Mouse (Mus musculus): ENCODE measurements around the gene Baz2a. TPM values are rescaled to one million over a fixed set of nuclear protein-coding genes. Genes with fewer than 3 reads are reported as not detected.
A peak's percentile ranks its signal among the peaks of the same experiment; 100 is the strongest.

Gene Baz2a
- total and polyA plus RNA-seq, 3 experiments: 5.4 to 34.0 (median 12.8) TPM

GRCm38 (mm10) chr10:128081807-128082476 lies 9.4 kb upstream of the Baz2a start:
- dilution Hi-C loops (cut with MboI; ENCODE audit: extremely low pct_ligation_motif_present, extremely low pct_unique_long_range_greater_than_20kb, low sequenced_read_pairs) (no loop called here), in situ Hi-C loops (cut with MboI; ENCODE audit: low pct_ligation_motif_present, low pct_unique_long_range_greater_than_20kb, low sequenced_read_pairs) (no loop called here)
- Histone ChIP-seq H3K27me3 (replicated peaks) (no peaks in the 10 kb centered on the region), H3K9ac (ENCODE audit: insufficient read depth, low read depth) (peak overlapping the region; percentile 99), H3K4me2 (ENCODE audit: insufficient read depth, low read depth, poor library complexity, severe bottlenecking) (peak overlapping the region; percentile 53), H3K9me3 (replicated peaks; ENCODE audit: low read length) (no peaks in the 10 kb centered on the region), H3K79me2 (replicated peaks; ENCODE audit: control insufficient read depth, extremely low read depth, insufficient read depth, poor library complexity, severe bottlenecking) (peaks cover 33% of the 10 kb centered on the region), H3K36me3 (replicated peaks in 1 of 2; ENCODE audit: control insufficient read depth in 1 of 2, insufficient read depth in 1 of 2, low read length in 1 of 2) (peaks cover 29 to 41% of the 10 kb centered on the region in 2 experiments), H3K27ac (ENCODE audit: insufficient read depth, low read depth) (no peak overlapping the region), H3K4me1 (ENCODE audit: control insufficient read depth in 1 of 2, insufficient read depth in 2 of 2) (peaks cover 3 to 28% of the 10 kb centered on the region in 2 experiments; a peak in 3 of 4 replicates), H3K4me3 (replicated peaks in 1 of 3; ENCODE audit: low read depth in 2 of 3, low read length in 2 of 3, poor library complexity in 1 of 3) (peak overlapping the region in 2 of 3 experiments; percentile 79 to 98)
- TF ChIP-seq CTCF (conservative IDR thresholded peaks at IDR 0.05 in 1 of 2, IDR thresholded peaks at IDR 0.05 in 1 of 2; ENCODE audit: low read depth in 2 of 2, low read length in 2 of 2): no peak
- peak; percentile 69 for TF ChIP-seq ZNF384 (IDR thresholded peaks at IDR 0.05; ENCODE audit: low read depth, low read length)
- no peak for DNase-seq (ENCODE audit: extremely low read depth)

GRCm38 (mm10) chr10:128082477-128082808 lies 8.9 kb upstream of the Baz2a start:
- TF ChIP-seq KAT2A (IDR thresholded peaks at IDR 0.05; ENCODE audit: insufficient replicate concordance, low read length): no peak
- TF ChIP-seq USF2 (conservative IDR thresholded peaks at IDR 0.05; ENCODE audit: low read depth, low read length): no peak
- Histone ChIP-seq H3K27me3 (replicated peaks) (no peaks in the 10 kb centered on the region), H3K9ac (ENCODE audit: insufficient read depth, low read depth) (peak overlapping the region; percentile 99), H3K4me1 (ENCODE audit: control insufficient read depth in 1 of 2, insufficient read depth in 2 of 2) (peaks cover 3 to 28% of the 10 kb centered on the region in 2 experiments; a peak in 3 of 4 replicates), H3K4me2 (ENCODE audit: insufficient read depth, low read depth, poor library complexity, severe bottlenecking) (peak overlapping the region; percentile 53), H3K79me2 (replicated peaks; ENCODE audit: control insufficient read depth, extremely low read depth, insufficient read depth, poor library complexity, severe bottlenecking) (peaks cover 35% of the 10 kb centered on the region), H3K4me3 (replicated peaks in 1 of 3; ENCODE audit: low read depth in 2 of 3, low read length in 2 of 3, poor library complexity in 1 of 3) (peak overlapping the region; percentile 73 to 98 (median 79)), H3K9me3 (replicated peaks; ENCODE audit: low read length) (no peaks in the 10 kb centered on the region), H3K36me3 (replicated peaks in 1 of 2; ENCODE audit: control insufficient read depth in 1 of 2, insufficient read depth in 1 of 2, low read length in 1 of 2) (peaks cover 27 to 39% of the 10 kb centered on the region in 2 experiments), H3K27ac (ENCODE audit: insufficient read depth, low read depth) (no peak overlapping the region)
- in situ Hi-C loops (cut with MboI; ENCODE audit: low pct_ligation_motif_present, low pct_unique_long_range_greater_than_20kb, low sequenced_read_pairs) (no loop called here), dilution Hi-C loops (cut with MboI; ENCODE audit: extremely low pct_ligation_motif_present, extremely low pct_unique_long_range_greater_than_20kb, low sequenced_read_pairs) (no loop called here)
- no peak for DNase-seq (ENCODE audit: extremely low read depth)

GRCm38 (mm10) chr10:128082880-128083421 lies 8.4 kb upstream of the Baz2a start, which contains the start of gene Atp5b:
Gene Atp5b (plus strand): TSS chr10:128083273.
- in situ Hi-C loops (cut with MboI; ENCODE audit: low pct_ligation_motif_present, low pct_unique_long_range_greater_than_20kb, low sequenced_read_pairs): no loop called here
- peaks cover 3 to 32% of the 10 kb centered on the region in 2 experiments; a peak in 3 of 4 replicates for H3K4me1 ChIP-seq (ENCODE audit: control insufficient read depth in 1 of 2, insufficient read depth in 2 of 2)
- H3K36me3 ChIP-seq (replicated peaks in 1 of 2; ENCODE audit: control insufficient read depth in 1 of 2, insufficient read depth in 1 of 2, low read length in 1 of 2): peaks cover 25 to 39% of the 10 kb centered on the region in 2 experiments
- TF ChIP-seq MYC (IDR thresholded peaks at IDR 0.05; ENCODE audit: low read depth, low read length) (peak; percentile 56; the same call in 1 of the 2 replicates), PAX5 (IDR thresholded peaks at IDR 0.05; ENCODE audit: low read length) (no peak), SIN3A (IDR thresholded peaks at IDR 0.05; ENCODE audit: low read length) (peak; percentile 81), MAZ (IDR thresholded peaks at IDR 0.05; ENCODE audit: low read depth, low read length) (peak; percentile 94), NELFE (IDR thresholded peaks at IDR 0.05; ENCODE audit: low read depth, low read length) (peak; percentile 92), MAX (IDR thresholded peaks at IDR 0.05; ENCODE audit: low read length) (peak; percentile 48; the same call in 1 of the 2 replicates), ETS1 (conservative IDR thresholded peaks at IDR 0.05; ENCODE audit: low read depth, low read length) (no peak), USF2 (conservative IDR thresholded peaks at IDR 0.05; ENCODE audit: low read depth, low read length) (no peak), EP300 (IDR thresholded peaks at IDR 0.05; ENCODE audit: low read length) (no peak), KAT2A (IDR thresholded peaks at IDR 0.05; ENCODE audit: insufficient replicate concordance, low read length) (peak; percentile 89), SMC3 (IDR thresholded peaks at IDR 0.05; ENCODE audit: low read depth, low read length) (no peak), ZC3H11A (IDR thresholded peaks at IDR 0.05; ENCODE audit: low read depth, low read length) (no peak), CHD1 (IDR thresholded peaks at IDR 0.05; ENCODE audit: low read depth, low read length) (no peak; the same call in 1 of the 2 replicates), NRF1 (IDR thresholded peaks at IDR 0.05; ENCODE audit: low read depth, low read length) (peak; percentile 69), JUND (conservative IDR thresholded peaks at IDR 0.05; ENCODE audit: low read depth, low read length) (no peak), HCFC1 (IDR thresholded peaks at IDR 0.05; ENCODE audit: low read depth, low read length) (peak; percentile 81), ZKSCAN1 (IDR thresholded peaks at IDR 0.05; ENCODE audit: borderline replicate concordance, low read depth, low read length) (no peak), TCF12 (IDR thresholded peaks at IDR 0.05; ENCODE audit: low read depth, low read length) (peak; percentile 94), MEF2A (IDR thresholded peaks at IDR 0.05; ENCODE audit: borderline replicate concordance, low read depth, low read length) (no peak; the same call in 1 of the 2 replicates), POLR2AphosphoS2 (IDR thresholded peaks at IDR 0.05; ENCODE audit: low read depth, low read length) (peak; percentile 97), JUN (IDR thresholded peaks at IDR 0.05; ENCODE audit: insufficient read depth, low read depth, low read length) (no peak), ELF1 (IDR thresholded peaks at IDR 0.05; ENCODE audit: low read depth, low read length) (peak; percentile 64)

More at GRCm38 (mm10) chr10:128082880-128083421, 8.4 kb upstream of the Baz2a start, which contains the start of gene Atp5b:
- H3K27me3 ChIP-seq (replicated peaks): no peaks in the 10 kb centered on the region
- H3K9ac ChIP-seq (ENCODE audit: insufficient read depth, low read depth): peak within 1 kb of the TSS; percentile 99
- peak; percentile 99 for DNase-seq (ENCODE audit: extremely low read depth)
- H3K27ac ChIP-seq (ENCODE audit: insufficient read depth, low read depth): peak within 1 kb of the TSS; percentile 58; the same call in 1 of the 2 replicates
- H3K4me3 ChIP-seq (replicated peaks in 1 of 3; ENCODE audit: low read depth in 2 of 3, low read length in 2 of 3, poor library complexity in 1 of 3): peak within 1 kb of the TSS; percentile 94 to 98 (median 97)
- dilution Hi-C loops (cut with MboI; ENCODE audit: extremely low pct_ligation_motif_present, extremely low pct_unique_long_range_greater_than_20kb, low sequenced_read_pairs): no loop called here
- H3K4me2 ChIP-seq (ENCODE audit: insufficient read depth, low read depth, poor library complexity, severe bottlenecking): peak within 1 kb of the TSS; percentile 53
- H3K9me3 ChIP-seq (replicated peaks; ENCODE audit: low read length): no peaks in the 10 kb centered on the region
- peaks cover 35% of the 10 kb centered on the region for H3K79me2 ChIP-seq (replicated peaks; ENCODE audit: control insufficient read depth, extremely low read depth, insufficient read depth, poor library complexity, severe bottlenecking)

All from CH12.LX (cell line).